Mouse (Mus musculus): ENCODE measurements at regions not wholly inside any gene's neighbourhood (a gene's known extent, or its start where the extent isn't known, plus 50 kb on each side); places are given as distances from the start of the nearest gene placed in this dataset.

- intact Hi-C loops (cut with DNase I): no loop called here
- no peak for DNase-seq (ENCODE audit: low spot score in 2 of 2)
Measured at GRCm38 (mm10) chr1:14513662-14514061, 1579.5 kb downstream of the 4930444P10Rik start.

- intact Hi-C loops (cut with DNase I): no loop called here
Measured at GRCm38 (mm10) chr1:14512481-14513285, 1580.4 kb downstream of the 4930444P10Rik start.

GRCm38 (mm10) chr1:14506831-14507690, 1586.1 kb downstream of the 4930444P10Rik start:
- no peak for DNase-seq (ENCODE audit: low spot score in 2 of 2)
- intact Hi-C loops (cut with DNase I): loop anchor here (5.0 kb wide), 1 partner anchor 200 kb away; no protein-coding TSS in a partner anchor

More at GRCm38 (mm10) chr1:14512481-14513285, 1580.4 kb downstream of the 4930444P10Rik start:
- DNase-seq (ENCODE audit: low spot score in 2 of 2): no peak

- peak in 1 of 2 experiments; percentile 16 for DNase-seq (ENCODE audit: low spot score in 2 of 2)
- intact Hi-C loops (cut with DNase I): loop anchor here (5.0 kb wide), 1 partner anchor 199 kb away; no protein-coding TSS in a partner anchor
Measured at GRCm38 (mm10) chr1:14506201-14506830, 1586.8 kb downstream of the 4930444P10Rik start.

GRCm38 (mm10) chr1:14505741-14506140, 1587.4 kb downstream of the 4930444P10Rik start:
- no peak for DNase-seq (ENCODE audit: low spot score in 2 of 2)
- intact Hi-C loops (cut with DNase I): loop anchor here (5.0 kb wide), 1 partner anchor 198 kb away; no protein-coding TSS in a partner anchor

GRCm38 (mm10) chr1:14504767-14505343, 1588.3 kb downstream of the 4930444P10Rik start:
- intact Hi-C loops (cut with DNase I): loop anchor here (5.0 kb wide), 1 partner anchor 198 kb away; no protein-coding TSS in a partner anchor

GRCm38 (mm10) chr1:14503881-14504742, 1589.0 kb downstream of the 4930444P10Rik start:
- peak in 1 of 2 experiments; percentile 5 for DNase-seq (ENCODE audit: low spot score in 2 of 2)
- intact Hi-C loops (cut with DNase I): no loop called here

More at GRCm38 (mm10) chr1:14504767-14505343, 1588.3 kb downstream of the 4930444P10Rik start:
- DNase-seq (ENCODE audit: low spot score in 2 of 2): peak in 1 of 2 experiments; percentile 4

GRCm38 (mm10) chr1:14503193-14503800, 1589.8 kb downstream of the 4930444P10Rik start:
- intact Hi-C loops (cut with DNase I): no loop called here
- DNase-seq (ENCODE audit: low spot score in 2 of 2): no peak

GRCm38 (mm10) chr1:14499105-14499504, 1594.0 kb downstream of the 4930444P10Rik start:
- DNase-seq (ENCODE audit: low spot score in 2 of 2): no peak
- intact Hi-C loops (cut with DNase I): no loop called here

- intact Hi-C loops (cut with DNase I): no loop called here
- no peak for DNase-seq (ENCODE audit: low spot score in 2 of 2)
Measured at GRCm38 (mm10) chr1:14490026-14490425, 1603.1 kb downstream of the 4930444P10Rik start.

- no peak for DNase-seq (ENCODE audit: low spot score in 2 of 2)
- intact Hi-C loops (cut with DNase I): no loop called here
Measured at GRCm38 (mm10) chr1:14487708-14488127, 1605.4 kb downstream of the 4930444P10Rik start.

- intact Hi-C loops (cut with DNase I): no loop called here
- no peak for DNase-seq (ENCODE audit: low spot score in 2 of 2)
Measured at GRCm38 (mm10) chr1:14485746-14486145, 1607.4 kb downstream of the 4930444P10Rik start.

GRCm38 (mm10) chr1:14484121-14484916, 1608.8 kb downstream of the 4930444P10Rik start:
- no peak for DNase-seq (ENCODE audit: low spot score in 2 of 2)
- intact Hi-C loops (cut with DNase I): no loop called here

GRCm38 (mm10) chr1:14472294-14472693, 1620.8 kb downstream of the 4930444P10Rik start:
- intact Hi-C loops (cut with DNase I): no loop called here
- DNase-seq (ENCODE audit: low spot score in 2 of 2): no peak

- intact Hi-C loops (cut with DNase I): no loop called here
Measured at GRCm38 (mm10) chr1:14471551-14471950, 1621.6 kb downstream of the 4930444P10Rik start.

GRCm38 (mm10) chr1:14464788-14465482, 1628.2 kb downstream of the 4930444P10Rik start:
- intact Hi-C loops (cut with DNase I): no loop called here
- no peak for DNase-seq (ENCODE audit: low spot score in 2 of 2)

More at GRCm38 (mm10) chr1:14471551-14471950, 1621.6 kb downstream of the 4930444P10Rik start:
- DNase-seq (ENCODE audit: low spot score in 2 of 2): no peak

Data from left cerebral cortex, postnatal 36 days (tissue).